Mouse (Mus musculus) subcutaneous adipose tissue, adult 2 months (tissue): Measurements from ENCODE around the gene Ikzf4. TPM values are rescaled to one million over a fixed set of nuclear protein-coding genes. Genes with fewer than 3 reads are reported as not detected.

ENCODE experiments used
- polyA plus RNA-seq: library from polyadenylated mRNA; depleted of rRNA; stranded (reverse); fragments of >200 nt; gene quantifications from 2 replicates; pipeline ENCODE4 v1.2.3, GENCODE M21; 2012; ENCODE audit warnings: low replicate concordance; rRNA removed

Ikzf4 gene
- polyA plus RNA-seq = 0.50 and 4.4 TPM in 2 replicates

DNA sequence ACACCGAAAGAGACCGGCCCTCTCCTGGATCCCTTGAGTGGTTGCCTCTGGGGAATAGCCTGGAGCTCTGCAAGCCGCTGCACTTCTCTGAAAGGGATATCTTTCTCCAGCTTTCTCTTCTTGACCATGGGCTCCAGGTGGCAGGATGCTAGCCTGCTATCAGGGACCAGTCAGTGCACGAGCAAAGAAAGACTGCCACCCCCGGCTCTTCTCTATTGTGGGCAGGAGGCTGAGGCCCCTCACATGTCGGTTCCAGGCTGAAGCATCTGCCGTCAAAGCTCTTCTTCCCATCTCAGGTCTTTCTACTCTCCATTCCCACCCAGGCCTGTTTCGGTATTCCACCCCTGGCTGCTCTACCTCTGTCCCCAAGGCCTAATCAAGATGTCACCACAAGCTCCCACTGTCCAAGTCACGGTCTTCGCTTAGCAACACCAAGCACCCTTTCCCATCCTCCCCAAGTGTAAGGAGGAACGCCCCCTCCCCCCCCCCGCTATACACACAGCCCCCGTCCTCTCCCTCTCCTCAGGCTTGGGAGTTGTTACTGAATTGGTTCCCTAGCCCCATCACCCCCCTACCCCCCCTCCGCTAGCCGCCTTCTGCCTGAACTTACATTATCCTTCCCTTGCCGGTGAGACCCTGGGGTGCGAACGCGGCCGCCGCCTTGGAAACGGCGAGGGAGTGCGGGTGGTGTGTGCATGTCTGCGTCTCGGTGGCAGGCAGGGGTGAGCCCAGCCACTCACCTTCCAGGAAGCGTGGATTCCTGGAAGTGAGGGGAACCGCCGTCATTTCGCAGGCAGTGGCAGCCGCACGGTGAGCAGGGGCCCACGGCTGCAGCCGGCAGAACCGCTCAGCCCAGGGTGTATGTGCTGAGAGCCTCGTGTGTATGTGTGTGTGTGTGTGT, at the start of gene Ikzf4:
Ikzf4 (minus strand) TSS at position 881 of the 901 bp plus-strand sequence.

DNA sequence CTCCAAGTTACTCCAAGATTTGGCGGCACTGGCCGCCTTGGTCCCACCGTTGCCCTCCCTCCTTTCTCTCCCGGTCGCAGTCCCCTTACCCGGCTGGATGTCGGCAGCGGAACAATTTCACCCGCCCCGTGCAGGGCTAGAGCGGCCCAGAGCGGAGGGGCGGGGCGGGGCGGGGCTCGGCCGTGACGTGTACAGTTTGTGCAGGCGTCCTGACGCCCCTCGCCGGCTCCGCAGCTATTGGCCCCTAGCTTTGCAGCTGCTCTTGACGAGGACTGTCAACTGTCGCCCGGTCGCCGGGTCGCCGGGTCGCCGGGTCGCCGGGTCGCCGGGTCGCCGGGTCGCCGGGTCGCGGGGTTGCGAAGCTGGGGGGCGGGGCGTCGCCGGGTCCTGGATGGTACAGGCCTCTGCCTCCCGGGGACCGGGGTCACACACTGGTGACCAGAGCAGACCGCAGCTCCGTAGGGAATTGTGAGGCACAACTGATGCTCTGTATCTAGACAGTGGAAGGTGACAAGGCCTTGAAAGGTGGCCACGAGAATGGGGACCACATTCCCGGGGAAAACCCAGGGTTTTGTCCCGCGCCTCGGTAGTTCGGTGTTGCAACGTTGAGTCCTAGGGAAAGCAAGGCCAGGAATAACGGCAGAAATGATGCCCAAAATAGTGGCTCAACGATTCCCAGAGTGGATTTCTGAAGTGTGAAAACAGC, 28.1 kb upstream of the Ikzf4 start, which contains the start of gene Suox:
Suox (minus strand) TSS at position 311 of the 706 bp plus-strand sequence.

DNA sequence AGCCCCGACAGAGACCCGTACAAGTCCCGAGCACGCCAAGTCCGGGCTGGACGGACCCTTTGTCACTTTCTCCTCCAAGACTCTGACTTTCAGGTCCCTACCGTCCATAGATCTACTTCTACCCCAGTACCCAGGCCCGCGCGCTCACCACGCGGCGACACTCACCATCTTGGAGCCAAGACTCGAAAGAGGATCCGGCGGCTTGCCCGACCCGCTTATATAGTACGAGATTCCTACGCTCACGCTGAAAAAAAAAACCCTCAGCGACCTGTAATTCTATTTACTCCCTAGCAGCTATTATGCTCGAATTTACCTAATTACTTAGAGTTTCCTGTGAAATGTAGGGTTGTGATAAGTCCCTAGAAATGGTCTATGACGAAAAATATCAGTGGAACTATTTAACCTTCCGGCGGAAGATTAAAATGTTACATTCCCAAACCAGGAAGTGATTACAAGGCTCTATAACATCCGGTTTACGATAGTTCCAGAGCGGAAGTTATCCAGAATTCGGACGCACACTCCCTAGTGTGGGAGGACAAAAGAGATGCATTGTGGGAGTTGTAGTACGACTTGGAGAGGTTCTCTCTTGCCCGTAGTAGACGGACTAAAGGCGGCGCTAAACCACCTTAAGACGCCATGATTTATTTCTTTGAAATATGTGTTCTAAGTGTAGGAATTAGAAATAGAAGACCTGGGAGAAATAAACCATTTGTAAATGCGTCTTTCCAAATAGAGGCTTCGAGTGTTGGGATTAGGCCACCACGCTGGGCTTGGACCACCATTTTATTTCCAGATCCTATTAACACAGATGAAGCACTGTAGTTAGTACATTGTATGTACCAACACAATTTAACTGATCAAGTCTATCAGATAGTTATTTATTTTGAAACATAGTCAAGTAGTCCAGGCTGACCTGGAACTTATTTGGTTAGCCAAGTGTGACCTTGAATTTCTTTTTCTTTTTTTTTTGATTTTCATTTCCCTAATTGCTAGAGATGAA, 19.2 kb downstream of the Ikzf4 start, which contains the start of gene Rps26:
Rps26 (minus strand) TSS at position 437 of the 1,000 bp plus-strand sequence.

DNA sequence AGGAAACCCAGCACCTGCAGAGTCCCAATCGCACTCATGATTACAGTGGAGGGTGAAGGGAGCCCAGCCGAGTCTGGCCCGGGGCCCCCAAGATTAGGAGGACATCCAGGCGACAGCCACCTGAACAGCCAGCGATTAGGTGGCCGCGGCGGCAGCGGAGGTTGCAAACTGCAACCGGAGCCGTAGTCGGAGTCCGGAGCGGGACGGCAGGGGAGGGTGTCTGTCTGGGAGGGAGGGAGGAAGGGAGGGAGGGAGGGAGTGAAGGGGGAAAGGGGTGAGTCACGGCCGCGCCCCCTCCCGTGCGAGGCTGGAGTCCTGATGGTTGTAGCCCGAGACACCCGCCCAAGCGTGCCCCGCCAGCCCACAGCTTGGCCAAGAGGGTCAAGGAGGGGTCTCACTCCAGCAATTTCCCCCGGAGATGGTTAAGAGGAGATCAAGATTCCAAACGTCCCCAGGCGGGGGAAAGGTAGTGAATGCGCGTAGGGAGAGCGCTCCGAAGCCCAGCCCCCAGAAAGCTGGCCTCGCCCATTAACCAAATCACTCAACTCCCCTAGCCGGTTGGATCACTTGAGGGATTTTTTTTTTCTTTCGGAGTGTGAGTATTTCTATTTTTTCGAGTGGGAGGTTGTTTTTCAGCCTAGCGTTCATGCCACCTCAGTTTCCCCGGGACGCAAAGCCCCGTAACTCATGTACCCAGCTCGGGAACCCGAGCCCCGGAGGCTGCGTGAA, 56.2 kb downstream of the Ikzf4 start, which contains the start of gene Erbb3:
Erbb3 (minus strand) TSS at position 189 of the 729 bp plus-strand sequence.

Other genes starting within 250 kb of the Ikzf4 start
- gene Slc39a5, start 244.8 kb downstream of the Ikzf4 start, polyA plus RNA-seq = not detected in 2 replicates
- gene Nabp2, start 234.5 kb downstream of the Ikzf4 start, polyA plus RNA-seq = 32.5 and 44.3 TPM in 2 replicates
- gene Rnf41, start 234.3 kb downstream of the Ikzf4 start, polyA plus RNA-seq = 30.7 and 33.1 TPM in 2 replicates
- gene Smarcc2, start 186.7 kb downstream of the Ikzf4 start, polyA plus RNA-seq = 130 and 132 TPM in 2 replicates
- gene Myl6, start 151.8 kb downstream of the Ikzf4 start, polyA plus RNA-seq = 1,396 and 2,043 TPM in 2 replicates
- 7.8 and 14.7 TPM in 2 replicates for gene Myl6b, start 147.3 kb downstream of the Ikzf4 start, polyA plus RNA-seq
- 154 and 249 TPM in 2 replicates for gene Esyt1, start 120.1 kb downstream of the Ikzf4 start, polyA plus RNA-seq
- 8.9 and 14.0 TPM in 2 replicates for gene Zc3h10, start 98.2 kb downstream of the Ikzf4 start, polyA plus RNA-seq
- gene Rpl41, start 96.7 kb downstream of the Ikzf4 start, polyA plus RNA-seq = 1,421 and 2,770 TPM in 2 replicates
- gene Pa2g4, start 80.0 kb downstream of the Ikzf4 start, polyA plus RNA-seq = 20.3 and 36.9 TPM in 2 replicates
- 1.4 and 11.3 TPM in 2 replicates for gene Erbb3, start 56.3 kb downstream of the Ikzf4 start, polyA plus RNA-seq
- gene Rps26, start 19.2 kb downstream of the Ikzf4 start, polyA plus RNA-seq = 414 and 1,367 TPM in 2 replicates
- gene Suox, start 28.1 kb upstream of the Ikzf4 start, polyA plus RNA-seq = 19.1 and 20.1 TPM in 2 replicates
- 105 and 117 TPM in 2 replicates for gene Rab5b, start 50.3 kb upstream of the Ikzf4 start, polyA plus RNA-seq
- 1.7 and 1.8 TPM in 2 replicates for gene Pmel, start 58.2 kb upstream of the Ikzf4 start, polyA plus RNA-seq
- 28.8 and 36.7 TPM in 2 replicates for gene Cdk2, start 59.0 kb upstream of the Ikzf4 start, polyA plus RNA-seq
- 26.3 and 33.2 TPM in 2 replicates for gene Dgka, start 98.9 kb upstream of the Ikzf4 start, polyA plus RNA-seq
- gene Pym1, start 101.9 kb upstream of the Ikzf4 start, polyA plus RNA-seq = 22.0 and 28.6 TPM in 2 replicates
- 55.3 and 57.0 TPM in 2 replicates for gene Mmp19, start 144.9 kb upstream of the Ikzf4 start, polyA plus RNA-seq
- 20.8 and 24.6 TPM in 2 replicates for gene Dnajc14, start 158.1 kb upstream of the Ikzf4 start, polyA plus RNA-seq
- 32.5 and 77.6 TPM in 2 replicates for gene Tmem198b, start 158.4 kb upstream of the Ikzf4 start, polyA plus RNA-seq
- gene Sarnp, start 171.3 kb upstream of the Ikzf4 start, polyA plus RNA-seq = 6.4 and 8.4 TPM in 2 replicates
- gene Ormdl2, start 175.7 kb upstream of the Ikzf4 start, polyA plus RNA-seq = 62.6 and 75.6 TPM in 2 replicates
- gene Gdf11, start 245.7 kb upstream of the Ikzf4 start, polyA plus RNA-seq = 3.2 and 15.4 TPM in 2 replicates